Mouse (Mus musculus) spleen, postnatal 4 days (tissue): ENCODE results near the gene Kpna3.

Source experiments
- DNase-seq, 2 experiments: peaks; one replicate each; pipeline ENCODE4 v3.0.0; 2022; ENCODE audit warnings: low spot score in 2 of 2

The Kpna3 gene

GRCm38 (mm10) chr14:61320765-61321164 is 118.9 kb downstream of the Kpna3 start:
- DNase-seq = no peak

GRCm38 (mm10) chr14:61316861-61317260 is 122.8 kb downstream of the Kpna3 start:
- peak in 1 of 2 experiments; percentile 30 for DNase-seq
